Comparison of ENCODE assay signal across 10 mouse cellular contexts in genomic region chr3:17619890-17620289, GRCm38 (mm10).
A peak's percentile ranks its signal among the peaks of the same experiment; 100 is the strongest.
DNase-seq lines count a peak whose midpoint lies in the region; ATAC-seq lines count a peak whose summit lies in the region.
"Had no signal": no experiment of that assay in that cellular context is flagged by ENCODE, and none has a peak within 500 bp of the region (broad histone marks: within the 10 kb centered on the region; RNA-seq: fewer than 3 reads in every experiment).

No protein-coding gene starts in this region.

- peaks cover 4% of the 10 kb centered on the region; the same call in 1 of the 2 replicates for H3K4me1 ChIP-seq in neural tube, embryonic 14.5 days (ENCODE audit: control insufficient read depth, insufficient read depth, low read length)

- no peak overlapping the region for H3K9ac ChIP-seq in neural tube, embryonic 14.5 days (replicated peaks; ENCODE audit: low read depth, low read length)

- H3K4me2 ChIP-seq in neural tube, embryonic 14.5 days (ENCODE audit: low read depth, low read length), result peak overlapping the region; percentile 42

- peak; percentile 63 for DNase-seq in embryo, embryonic 10 days (ENCODE audit: low spot score)
- DNase-seq in frontal cortex, postnatal 10 days (ENCODE audit: low spot score in 2 of 2), result peak; percentile 54 to 66
- peak; percentile 62 to 65 for DNase-seq in left cerebral cortex, adult 18-20 months (ENCODE audit: low spot score in 2 of 2)
- no peak for DNase-seq in heart, postnatal 36 days
- DNase-seq in heart, postnatal 10 days, result no peak
- no peak for DNase-seq in kidney, postnatal 10 days
- DNase-seq in lung, postnatal 4 days, result no peak
- DNase-seq: cerebellum, adult 11 months; thymus, postnatal 36 days had no signal

- peak overlapping the region; percentile 88 for H3K27ac ChIP-seq in neural tube, embryonic 14.5 days (ENCODE audit: low read depth, low read length)

- no peaks in the 10 kb centered on the region for H3K27me3 ChIP-seq in neural tube, embryonic 14.5 days (ENCODE audit: control insufficient read depth, insufficient read depth, low read length)

- no peaks in the 10 kb centered on the region for H3K9me3 ChIP-seq in neural tube, embryonic 14.5 days (ENCODE audit: control insufficient read depth, low read length)

- intact Hi-C loops in heart, postnatal 36 days (cut with DNase I), result loop anchor here (10.0 kb wide), 1 partner anchor 175 kb away; no protein-coding TSS in a partner anchor
- intact Hi-C loops in heart, postnatal 10 days (cut with DNase I), result loop anchor here (10.0 kb wide), 1 partner anchor 175 kb away; no protein-coding TSS in a partner anchor

- ATAC-seq in neural tube, embryonic 14.5 days (ENCODE audit: low read depth), result peak; percentile 94

- WGBS in neural tube, embryonic 14.5 days, result 8% methylated on average over 2 of the region's 2 CpGs

- no peak overlapping the region for H3K4me3 ChIP-seq in neural tube, embryonic 14.5 days (ENCODE audit: low read depth, low read length)

- no peaks in the 10 kb centered on the region for H3K36me3 ChIP-seq in neural tube, embryonic 14.5 days (ENCODE audit: control insufficient read depth, insufficient read depth, low read length)

Comparison
In these comparisons a context has a peak if more than half of its experiments do, and no peak if none do; other contexts are left out.
1. DNase-seq: peak in embryo, embryonic 10 days (single experiment), frontal cortex, postnatal 10 days (2 of 2) and left cerebral cortex, adult 18-20 months (2 of 2); none in heart, postnatal 36 days (0 of 2), heart, postnatal 10 days (0 of 2), kidney, postnatal 10 days (single experiment) and lung, postnatal 4 days (0 of 2).